Mouse (Mus musculus): ENCODE measurements around the gene Gm8947.

DNA sequence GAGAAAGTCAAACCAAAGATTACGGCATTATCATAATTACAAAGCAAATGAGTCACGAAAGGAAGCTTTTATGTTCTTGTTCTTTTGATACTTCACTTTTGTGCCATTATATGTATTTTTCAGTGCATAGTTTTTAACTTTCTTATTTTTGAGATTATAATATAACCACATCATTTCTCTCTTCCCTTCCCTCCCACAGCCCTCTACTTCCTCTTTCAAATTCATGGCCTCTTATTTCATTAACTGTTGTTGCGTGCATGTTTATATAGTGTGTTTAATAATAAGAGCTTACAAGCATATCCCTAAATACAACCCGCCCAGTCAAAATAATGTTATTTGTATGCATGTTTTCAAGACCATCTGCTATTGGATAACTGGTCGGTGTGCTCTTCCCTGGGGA, 26.9 kb downstream of the Gm8947 start:
- no peak for TF ChIP-seq CTCF (conservative IDR thresholded peaks at IDR 0.05; ENCODE audit: low read length)
- TF ChIP-seq NANOG (IDR thresholded peaks at IDR 0.05; ENCODE audit: borderline replicate concordance, low read length): no peak
- no peak for TF ChIP-seq POU5F1 (IDR thresholded peaks at IDR 0.05; ENCODE audit: borderline replicate concordance, low read length)
